Mouse (Mus musculus): Measurements from ENCODE around the gene Tead1. TPM values are rescaled to one million over a fixed set of nuclear protein-coding genes. Genes with fewer than 3 reads are reported as not detected.
"Not testable (repeated sequence)": the region's sequence is repeated elsewhere in the genome, so short reads cannot be mapped to it uniquely, and the experiment has no call there.

Gene Tead1
- total RNA-seq, 4 experiments from 2014 or later, result 73.4 to 82.7 (median 78.7) TPM

DNA sequence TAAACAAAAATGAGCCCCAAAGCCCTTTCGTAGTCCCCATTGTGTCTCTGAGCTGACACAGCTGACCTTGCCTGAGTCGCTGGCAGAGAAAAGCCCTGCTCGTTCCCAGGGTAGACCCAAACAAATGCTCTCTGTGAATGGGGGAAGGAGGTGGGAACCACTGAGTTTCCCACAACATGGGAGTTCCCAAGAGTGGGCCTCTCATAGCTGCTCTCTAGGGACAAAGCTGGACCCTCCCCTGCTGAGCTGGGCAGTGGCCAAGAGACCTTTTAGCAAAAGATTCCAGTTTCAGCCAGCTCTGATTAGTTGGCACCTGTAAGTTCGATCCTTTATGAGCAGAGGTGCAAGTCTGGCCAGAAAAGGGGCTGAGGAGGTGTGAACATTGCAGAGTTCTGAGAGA is 243.7 kb downstream of the Tead1 start:
- DNase-seq, result no peak

GRCm38 (mm10) chr7:112923712-112924111 is 244.6 kb downstream of the Tead1 start:
- no peak for DNase-seq

- DNase-seq, result peak; percentile 68
These were observed 251.6 kb downstream of the Tead1 start for GRCm38 (mm10) chr7:112930669-112931068.

- not testable (repeated sequence) for DNase-seq
These were observed 256.8 kb downstream of the Tead1 start for GRCm38 (mm10) chr7:112935876-112936275.

GRCm38 (mm10) chr7:112937089-112937488 is 258.0 kb downstream of the Tead1 start:
- no peak for DNase-seq

DNA sequence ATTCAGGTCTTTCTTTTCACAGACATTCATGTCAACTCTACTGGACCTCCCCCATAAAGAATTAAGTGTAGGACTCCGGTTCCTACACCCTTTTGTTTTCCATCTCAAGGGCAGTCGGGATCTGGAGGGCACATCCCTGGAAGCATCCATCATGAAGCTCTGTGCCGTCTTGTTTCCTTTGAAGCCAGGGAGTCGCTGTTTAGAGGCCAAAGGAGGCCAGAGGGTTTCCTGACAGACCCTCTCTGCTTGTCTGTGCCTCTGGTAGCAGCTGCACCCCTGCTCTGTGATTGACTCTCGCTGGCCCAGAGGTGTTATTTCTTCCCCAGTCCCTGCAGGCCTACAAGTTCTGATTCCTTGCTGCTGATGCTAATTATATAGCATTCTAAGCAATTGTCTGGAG is 259.8 kb downstream of the Tead1 start:
- no peak for DNase-seq

DNA sequence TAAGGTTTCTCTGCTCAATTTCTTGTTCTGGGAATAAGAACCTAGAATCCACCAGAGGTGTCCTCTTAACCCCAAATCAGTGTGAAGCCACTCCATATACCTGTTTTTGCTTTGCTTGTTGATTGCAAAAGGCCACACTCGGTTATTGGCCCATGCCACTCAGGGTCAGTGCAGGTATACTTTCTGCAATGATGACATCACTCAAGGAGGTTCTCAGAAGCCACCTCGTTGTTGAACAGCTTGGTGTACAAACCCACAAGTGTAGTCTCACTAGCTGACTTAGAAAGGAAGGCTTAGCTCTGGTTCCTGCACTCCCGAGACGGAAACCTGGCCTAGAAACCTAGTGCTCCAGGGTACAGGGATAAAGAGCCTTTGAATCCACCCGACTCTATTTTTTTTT is 263.4 kb downstream of the Tead1 start:
- no peak for DNase-seq

- no peak for DNase-seq
These were observed 263.9 kb downstream of the Tead1 start for GRCm38 (mm10) chr7:112943056-112943455.

- DNase-seq, result no peak
These were observed 267.6 kb downstream of the Tead1 start for GRCm38 (mm10) chr7:112946706-112947105.

GRCm38 (mm10) chr7:112953777-112954291 is 274.7 kb downstream of the Tead1 start, which contains the start of gene Rassf10:
TSS of gene Rassf10 (plus strand) at chr7:112953962.
- DNase-seq, result peak; percentile 91

- peak; percentile 17 for DNase-seq
These were observed 275.4 kb downstream of the Tead1 start for GRCm38 (mm10) chr7:112954351-112955102.

DNA sequence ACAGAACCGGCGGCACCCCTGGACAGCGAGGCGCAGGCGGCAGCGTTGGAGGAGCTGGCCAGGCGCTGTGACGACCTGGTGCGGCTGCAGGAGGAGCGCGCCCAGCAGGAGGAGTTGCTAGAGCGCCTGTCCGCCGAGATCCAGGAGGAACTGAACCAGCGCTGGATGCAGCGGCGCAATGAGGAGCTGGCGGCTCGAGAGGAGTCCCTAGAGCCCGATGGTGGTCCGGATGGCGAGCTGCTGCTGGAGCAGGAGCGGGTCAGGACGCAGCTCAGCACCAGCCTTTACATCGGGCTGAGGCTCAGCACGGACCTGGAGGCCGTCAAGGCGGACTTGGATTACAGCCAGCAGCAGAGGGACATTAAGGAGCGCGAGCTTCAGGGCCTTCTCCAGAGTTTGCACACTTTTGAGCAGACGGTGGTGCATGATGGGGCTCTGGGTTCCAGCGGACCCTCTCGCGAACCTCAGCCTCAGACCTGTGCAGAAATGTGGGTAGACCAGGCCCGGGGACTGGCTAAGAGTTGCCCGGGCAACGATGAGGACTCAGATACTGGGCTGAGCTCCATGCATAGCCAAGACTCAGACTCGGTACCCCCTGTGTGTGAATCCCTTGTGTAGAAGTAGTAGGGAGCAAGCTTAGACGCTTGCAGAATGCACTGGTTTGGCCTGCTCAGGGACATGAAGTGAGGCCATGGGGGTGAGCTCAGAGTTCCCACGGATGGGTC is 276.1 kb downstream of the Tead1 start:
- peak; percentile 41 for DNase-seq

DNA sequence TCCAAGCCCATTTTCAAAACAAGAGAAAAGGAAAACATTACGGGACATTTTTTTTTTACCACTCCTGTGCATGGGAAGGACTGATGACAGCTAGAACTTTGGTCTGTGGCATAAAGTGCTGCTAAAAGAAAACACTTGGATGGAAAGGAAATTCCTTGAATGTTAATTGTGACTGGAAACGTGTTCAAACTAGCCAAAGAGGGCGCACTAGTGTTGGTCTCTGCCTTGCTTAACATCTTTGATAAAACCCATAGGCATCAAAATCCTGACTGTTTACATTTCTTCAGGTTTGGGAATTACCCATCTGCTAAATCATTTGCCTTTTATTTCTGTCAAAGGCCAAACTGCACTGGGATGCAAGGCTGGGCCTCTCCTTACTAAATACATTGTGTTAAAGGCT is 276.8 kb downstream of the Tead1 start:
- no peak for DNase-seq

Small RNA genes lying within 50 kb of the gene (microRNA-seq; reads per million reads assigned to microRNA genes)
- gene Gm44462, result 0 reads per million in 2 experiments

Measured in adrenal gland, adult 8-10 months (tissue).